Mouse (Mus musculus): ENCODE results near the gene Them7. TPM values are rescaled to one million over a fixed set of nuclear protein-coding genes. Genes with fewer than 3 reads are reported as not detected.

The Them7 gene
- polyA plus RNA-seq, 1 experiment from 2014 or later = 0.17 TPM

DNA sequence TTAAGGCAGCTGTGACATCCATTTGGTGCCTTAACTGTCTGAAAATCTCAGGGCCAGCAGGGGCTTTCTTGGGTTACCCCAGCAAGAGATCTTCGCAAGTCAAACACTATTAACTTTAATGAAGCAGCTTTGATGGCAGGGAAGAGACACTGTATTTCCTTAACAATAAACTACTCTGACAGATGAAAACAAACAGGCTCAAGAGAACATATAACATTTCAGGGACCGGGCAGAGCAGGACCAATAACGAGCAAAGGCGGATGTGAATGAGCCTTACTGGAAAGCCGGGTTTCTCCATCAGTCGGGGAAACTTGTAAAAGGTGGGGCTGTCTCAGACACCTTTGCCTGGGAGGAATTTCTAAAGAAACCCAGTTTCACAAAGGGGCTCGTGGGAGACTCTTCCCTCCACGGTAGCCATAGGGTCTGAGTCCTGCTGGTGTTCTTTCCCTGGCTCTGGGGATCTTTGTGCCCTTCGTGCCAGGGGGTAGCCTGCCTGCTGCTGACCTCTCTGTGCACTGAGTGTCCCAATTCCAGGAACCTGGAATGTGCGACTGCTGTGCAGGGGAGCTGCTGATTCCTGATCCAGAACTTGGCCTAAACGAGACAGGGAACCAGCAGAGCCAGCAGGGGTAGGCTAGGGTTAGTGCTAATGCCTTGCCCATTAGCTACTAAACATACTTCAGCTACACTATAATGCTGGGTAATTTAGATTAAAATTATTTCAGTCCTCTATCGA lies 11.4 kb downstream of the Them7 start:
- H3K9ac ChIP-seq = no peak overlapping the region
- no peaks in the 10 kb centered on the region for H3K36me3 ChIP-seq
- no peak for ATAC-seq (ENCODE audit: insufficient number of reproducible peaks, insufficient read depth, low FRiP score, low TSS enrichment)
- WGBS = 42% methylated on average over 12 of the region's 12 CpGs
- H3K27ac ChIP-seq = no peak overlapping the region
- H3K4me2 ChIP-seq (replicated peaks) = no peak overlapping the region
- H3K4me1 ChIP-seq = peaks cover 6% of the 10 kb centered on the region; the same call in 1 of the 2 replicates
- H3K4me3 ChIP-seq = no peak overlapping the region
- H3K27me3 ChIP-seq = peaks cover 5% of the 10 kb centered on the region; the same call in 1 of the 2 replicates
- H3K9me3 ChIP-seq = no peaks in the 10 kb centered on the region

DNA sequence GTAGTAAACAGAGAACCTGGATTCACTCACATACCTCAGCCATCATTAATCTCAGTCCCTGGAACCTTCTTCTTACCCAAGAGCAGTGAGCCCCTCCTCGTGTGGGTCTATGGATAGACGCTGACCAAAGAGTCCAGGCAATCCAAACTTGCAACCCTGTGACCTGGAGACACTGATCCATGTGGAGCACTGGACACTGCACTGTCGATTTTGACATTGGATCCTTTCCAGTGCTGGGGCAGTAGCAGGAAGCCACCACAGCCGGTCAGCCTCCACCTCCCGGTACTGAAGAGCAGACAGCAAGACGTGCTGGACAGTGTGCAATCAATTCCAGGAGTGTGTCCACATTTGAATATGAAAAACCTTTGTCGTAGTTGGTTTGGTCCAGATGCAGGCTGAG lies 13.3 kb downstream of the Them7 start:
- no peak overlapping the region for H3K9ac ChIP-seq
- H3K4me1 ChIP-seq = peaks cover 6% of the 10 kb centered on the region; the same call in 1 of the 2 replicates
- H3K27me3 ChIP-seq = no peaks in the 10 kb centered on the region
- H3K4me2 ChIP-seq (replicated peaks) = no peak overlapping the region
- no peak overlapping the region for H3K27ac ChIP-seq
- no peaks in the 10 kb centered on the region for H3K9me3 ChIP-seq
- H3K4me3 ChIP-seq = no peak overlapping the region
- ATAC-seq (ENCODE audit: insufficient number of reproducible peaks, insufficient read depth, low FRiP score, low TSS enrichment) = no peak
- H3K36me3 ChIP-seq = no peaks in the 10 kb centered on the region
- WGBS = 58% methylated on average over 7 of the region's 7 CpGs

DNA sequence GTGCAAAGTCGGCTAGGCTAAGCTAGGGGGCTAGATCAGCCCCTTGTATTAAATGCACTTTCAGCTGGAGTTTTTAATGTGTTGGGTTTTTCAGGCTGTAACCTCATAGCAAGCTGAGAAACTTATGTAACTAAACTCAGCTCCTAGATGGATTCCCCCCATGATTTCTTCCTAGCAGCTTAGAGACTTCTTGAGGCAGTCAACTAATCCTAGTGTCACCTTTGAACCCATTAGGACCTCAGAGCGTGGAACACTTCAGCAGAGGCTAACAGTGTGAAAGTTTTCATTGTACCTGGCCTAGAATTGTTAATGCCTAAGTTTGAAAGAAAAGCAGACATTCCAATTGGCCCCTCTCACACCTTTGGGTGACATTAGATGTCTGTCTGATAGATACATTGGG lies 13.7 kb downstream of the Them7 start:
- Histone ChIP-seq H3K9me3 (no peaks in the 10 kb centered on the region), H3K4me3 (no peak overlapping the region), H3K27ac (no peak overlapping the region), H3K4me1 (peaks cover 7% of the 10 kb centered on the region; the same call in 1 of the 2 replicates), H3K9ac (no peak overlapping the region), H3K4me2 (replicated peaks) (no peak overlapping the region), H3K36me3 (no peaks in the 10 kb centered on the region), H3K27me3 (no peaks in the 10 kb centered on the region)
- 62% methylated on average over 2 of the region's 2 CpGs for WGBS
- ATAC-seq (ENCODE audit: insufficient number of reproducible peaks, insufficient read depth, low FRiP score, low TSS enrichment) = no peak

DNA sequence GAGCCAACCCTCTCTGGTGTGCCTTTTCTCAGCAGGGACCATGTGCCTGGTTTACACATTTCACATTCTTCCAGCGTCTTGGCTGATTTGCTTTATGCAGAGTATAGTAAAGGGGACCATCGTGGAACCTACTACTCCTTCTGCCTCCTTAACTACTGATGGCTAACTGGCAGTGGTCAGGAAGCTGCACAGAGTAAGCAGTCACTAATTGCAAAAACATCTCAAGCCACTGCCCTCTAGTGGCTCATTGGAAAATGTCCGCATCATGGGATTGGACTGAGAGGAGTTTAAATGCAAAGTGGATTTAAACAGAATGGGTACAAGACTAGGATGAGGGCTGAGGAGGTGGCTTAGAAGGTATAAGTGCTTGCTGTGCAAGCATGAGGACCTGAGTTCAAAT lies 14.7 kb downstream of the Them7 start:
- Histone ChIP-seq H3K4me2 (replicated peaks) (no peak overlapping the region), H3K9ac (no peak overlapping the region), H3K4me1 (peaks cover 9% of the 10 kb centered on the region; the same call in 1 of the 2 replicates), H3K27me3 (no peaks in the 10 kb centered on the region), H3K27ac (no peak overlapping the region), H3K4me3 (no peak overlapping the region), H3K9me3 (no peaks in the 10 kb centered on the region), H3K36me3 (no peaks in the 10 kb centered on the region)
- ATAC-seq (ENCODE audit: insufficient number of reproducible peaks, insufficient read depth, low FRiP score, low TSS enrichment) = no peak; the same call in 1 of the 2 replicates
- WGBS = 22% methylated on average over 3 of the region's 3 CpGs

DNA sequence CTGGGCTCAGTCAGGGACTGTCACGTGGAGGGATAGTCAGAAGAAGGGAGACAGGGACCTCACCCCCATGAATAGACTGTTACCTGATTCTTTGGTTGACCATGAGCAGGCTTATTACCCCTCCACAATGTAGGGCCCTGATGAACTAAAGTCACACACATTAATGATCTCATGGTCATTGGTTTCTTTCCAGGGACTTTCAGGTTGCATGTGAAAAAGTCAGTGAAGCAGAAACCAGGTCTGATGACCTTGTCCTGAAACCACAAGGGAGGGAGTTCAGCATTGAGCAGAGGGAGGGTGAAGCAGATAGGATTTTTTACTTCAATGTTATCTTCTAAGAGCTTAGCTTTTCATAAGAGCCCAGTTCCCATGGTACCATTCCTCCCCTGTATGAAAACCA lies 16.5 kb downstream of the Them7 start:
- Histone ChIP-seq H3K27ac (no peak overlapping the region), H3K4me1 (peaks cover 9% of the 10 kb centered on the region; the same call in 1 of the 2 replicates), H3K4me3 (no peak overlapping the region), H3K27me3 (no peaks in the 10 kb centered on the region), H3K36me3 (no peaks in the 10 kb centered on the region), H3K9me3 (no peaks in the 10 kb centered on the region), H3K4me2 (replicated peaks) (no peak overlapping the region), H3K9ac (no peak overlapping the region)
- no peak for ATAC-seq (ENCODE audit: insufficient number of reproducible peaks, insufficient read depth, low FRiP score, low TSS enrichment)
- 62% methylated on average over 1 of the region's 1 CpGs for WGBS

DNA sequence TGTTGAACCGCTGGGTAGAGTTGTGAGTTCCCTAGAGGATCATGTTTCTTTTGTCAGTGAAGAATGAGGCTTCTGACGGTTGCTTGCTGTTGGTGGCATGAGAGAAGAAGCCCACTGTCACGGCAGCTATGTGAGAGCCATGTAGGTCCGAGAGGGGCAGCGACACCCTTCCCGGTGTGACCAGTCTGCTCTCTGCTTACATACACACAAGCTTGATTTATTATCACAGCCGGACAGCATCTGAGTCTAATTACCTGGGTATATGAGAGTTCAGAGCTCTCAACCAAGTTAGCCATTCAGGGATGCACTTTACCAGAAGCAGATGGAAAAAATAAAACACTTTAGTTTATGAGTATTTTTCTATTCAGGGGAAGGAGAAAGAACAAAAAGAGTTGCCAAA lies 18.8 kb downstream of the Them7 start:
- Histone ChIP-seq H3K9ac (no peak overlapping the region), H3K4me1 (0 out of 2 replicates have a peak, but pooled peaks cover 2% of the 10 kb centered on the region), H3K9me3 (no peaks in the 10 kb centered on the region), H3K4me3 (no peak overlapping the region), H3K36me3 (no peaks in the 10 kb centered on the region), H3K27ac (no peak overlapping the region), H3K4me2 (replicated peaks) (no peak overlapping the region), H3K27me3 (no peaks in the 10 kb centered on the region)
- WGBS = 35% methylated on average over 7 of the region's 7 CpGs
- no peak for ATAC-seq (ENCODE audit: insufficient number of reproducible peaks, insufficient read depth, low FRiP score, low TSS enrichment)

DNA sequence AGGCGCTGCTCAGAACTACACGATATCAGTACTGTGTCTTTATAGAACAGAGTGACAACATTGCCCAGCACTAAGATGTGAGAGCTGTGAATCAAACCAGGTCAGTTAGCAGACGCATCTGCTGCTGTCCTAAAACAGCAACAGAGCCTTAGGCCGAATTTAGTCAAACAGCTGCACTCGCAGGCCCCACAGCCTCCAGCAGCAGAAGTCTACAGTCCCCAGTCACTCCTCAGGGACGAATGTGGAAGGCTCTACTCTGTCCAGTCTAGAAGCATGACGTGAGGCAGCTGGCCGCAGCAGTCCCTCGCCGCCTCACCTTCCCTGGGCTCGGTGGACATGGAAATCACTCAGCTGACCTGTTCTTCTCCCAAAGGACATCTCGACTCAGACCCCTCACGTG lies 20.6 kb downstream of the Them7 start:
- H3K4me2 ChIP-seq (replicated peaks) = no peak overlapping the region
- H3K4me3 ChIP-seq = no peak overlapping the region
- H3K27me3 ChIP-seq = no peaks in the 10 kb centered on the region
- no peaks in the 10 kb centered on the region for H3K9me3 ChIP-seq
- 0 out of 2 replicates have a peak, but pooled peaks cover 2% of the 10 kb centered on the region for H3K4me1 ChIP-seq
- 59% methylated on average over 13 of the region's 13 CpGs for WGBS
- H3K36me3 ChIP-seq = no peaks in the 10 kb centered on the region
- 0 out of 2 replicates have a peak, but pooled peaks have one; percentile 47 for ATAC-seq (ENCODE audit: insufficient number of reproducible peaks, insufficient read depth, low FRiP score, low TSS enrichment)
- H3K27ac ChIP-seq = no peak overlapping the region
- H3K9ac ChIP-seq = no peak overlapping the region

DNA sequence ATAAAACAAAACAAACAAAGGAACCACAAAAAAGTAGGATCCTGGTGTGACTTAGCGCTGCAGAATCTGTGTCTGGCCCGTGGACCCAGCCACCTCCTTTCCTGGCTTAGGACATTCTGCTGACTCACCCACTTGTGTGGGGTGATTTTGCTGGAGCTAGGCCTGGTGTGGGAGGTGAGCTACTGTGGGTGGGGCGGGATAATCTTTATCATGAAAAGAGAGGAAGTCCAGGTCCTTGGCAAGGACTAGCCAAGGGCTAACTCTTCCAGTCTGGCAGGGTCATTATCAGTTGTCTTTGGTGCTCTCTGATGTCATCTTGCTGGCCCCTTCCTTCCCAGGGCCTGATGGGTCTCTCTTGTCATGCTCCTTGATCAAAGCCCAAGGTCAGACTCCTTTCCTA lies 27.9 kb downstream of the Them7 start:
- no peaks in the 10 kb centered on the region for H3K4me1 ChIP-seq
- no peaks in the 10 kb centered on the region for H3K27me3 ChIP-seq
- H3K9ac ChIP-seq = no peak overlapping the region
- no peak overlapping the region for H3K4me3 ChIP-seq
- 81% methylated on average over 3 of the region's 3 CpGs for WGBS
- H3K9me3 ChIP-seq = no peaks in the 10 kb centered on the region
- H3K27ac ChIP-seq = no peak overlapping the region
- H3K36me3 ChIP-seq = no peaks in the 10 kb centered on the region
- no peak for ATAC-seq (ENCODE audit: insufficient number of reproducible peaks, insufficient read depth, low FRiP score, low TSS enrichment)
- no peak overlapping the region for H3K4me2 ChIP-seq (replicated peaks)

DNA sequence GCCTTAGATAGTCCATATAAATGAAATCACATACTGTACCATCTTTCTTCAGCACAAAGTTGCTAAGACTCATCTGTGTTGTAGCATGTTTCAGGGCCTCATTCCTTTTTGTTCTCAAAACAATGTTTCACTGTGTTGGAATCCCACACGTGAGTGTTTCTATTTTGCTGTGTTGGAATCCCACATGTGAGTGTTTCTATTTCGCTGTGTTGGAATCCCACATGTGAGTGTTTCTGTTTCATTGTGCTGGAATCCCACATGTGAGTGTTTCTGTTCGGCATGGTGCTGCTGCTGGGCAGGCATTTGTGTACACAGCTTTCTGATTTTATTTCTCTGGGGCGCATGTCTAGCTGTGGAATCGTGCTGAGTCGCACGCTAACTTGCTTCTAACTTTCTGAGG lies 28.7 kb downstream of the Them7 start:
- H3K36me3 ChIP-seq = no peaks in the 10 kb centered on the region
- no peak overlapping the region for H3K27ac ChIP-seq
- ATAC-seq (ENCODE audit: insufficient number of reproducible peaks, insufficient read depth, low FRiP score, low TSS enrichment) = peak; percentile 93
- no peak overlapping the region for H3K4me2 ChIP-seq (replicated peaks)
- no peak overlapping the region for H3K9ac ChIP-seq
- no peaks in the 10 kb centered on the region for H3K9me3 ChIP-seq
- H3K4me3 ChIP-seq = no peak overlapping the region
- no peaks in the 10 kb centered on the region for H3K27me3 ChIP-seq
- 59% methylated on average over 7 of the region's 7 CpGs for WGBS
- H3K4me1 ChIP-seq = no peaks in the 10 kb centered on the region

DNA sequence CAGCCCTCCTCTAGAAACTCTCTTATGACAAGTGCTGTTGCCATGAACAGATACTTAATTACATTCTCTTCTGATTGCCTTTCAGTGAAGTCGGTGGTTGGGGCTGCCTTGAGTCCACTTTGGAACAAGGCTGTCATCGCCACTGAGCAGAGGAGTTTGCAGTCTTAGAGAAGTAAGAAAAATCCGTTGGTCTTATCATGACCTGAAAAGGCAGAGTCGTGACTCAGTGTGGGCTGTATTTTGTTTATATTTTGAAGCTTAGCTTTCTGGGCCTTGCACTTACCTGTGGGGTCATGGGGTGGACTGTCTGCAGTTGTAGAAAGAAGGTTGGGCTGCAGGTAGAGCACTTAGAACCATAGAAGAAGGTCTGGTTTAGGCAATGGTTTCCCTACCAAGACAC lies 31.3 kb downstream of the Them7 start:
- Histone ChIP-seq H3K4me3 (no peak overlapping the region), H3K4me2 (replicated peaks) (no peak overlapping the region), H3K4me1 (no peaks in the 10 kb centered on the region), H3K27me3 (no peaks in the 10 kb centered on the region; the same call in 1 of the 2 replicates), H3K9ac (no peak overlapping the region), H3K27ac (no peak overlapping the region), H3K9me3 (no peaks in the 10 kb centered on the region), H3K36me3 (no peaks in the 10 kb centered on the region)
- no peak for ATAC-seq (ENCODE audit: insufficient number of reproducible peaks, insufficient read depth, low FRiP score, low TSS enrichment)
- 57% methylated on average over 4 of the region's 4 CpGs for WGBS

DNA sequence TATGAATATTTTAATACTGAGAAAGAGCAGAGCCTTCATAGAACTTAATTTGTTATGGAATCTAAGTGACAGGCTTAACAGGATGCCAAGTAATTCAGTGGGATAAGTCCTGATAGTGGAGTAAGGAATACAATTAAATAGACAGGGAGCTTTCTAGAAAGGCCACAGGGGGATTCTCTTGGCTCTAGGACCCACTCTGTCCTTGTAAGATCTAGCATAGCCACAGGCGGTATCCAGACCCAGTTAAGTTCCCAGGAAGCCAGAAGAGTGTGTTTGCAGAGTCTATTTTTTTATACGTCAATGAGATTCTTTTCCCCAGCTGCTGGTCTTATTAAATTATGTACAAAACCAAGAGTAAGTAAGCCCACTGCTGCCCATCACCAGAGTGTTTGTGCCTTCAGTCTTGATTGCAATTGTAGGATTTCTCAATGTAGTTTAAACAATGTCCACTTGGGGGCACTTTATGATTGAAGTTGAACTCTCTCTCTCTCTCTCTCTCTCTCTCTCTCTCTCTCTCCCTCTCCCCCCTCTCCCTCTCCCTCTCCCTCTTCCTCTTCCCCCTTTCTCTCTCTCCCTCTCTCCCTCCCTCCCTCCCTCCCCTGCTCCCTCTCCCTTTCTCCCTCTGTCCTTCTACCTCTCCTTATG lies 32.4 kb downstream of the Them7 start:
- 55% methylated on average over 2 of the region's 2 CpGs for WGBS
- no peaks in the 10 kb centered on the region for H3K4me1 ChIP-seq
- H3K9me3 ChIP-seq = no peaks in the 10 kb centered on the region
- ATAC-seq (ENCODE audit: insufficient number of reproducible peaks, insufficient read depth, low FRiP score, low TSS enrichment) = no peak
- H3K27ac ChIP-seq = no peak overlapping the region
- H3K4me2 ChIP-seq (replicated peaks) = no peak overlapping the region
- no peaks in the 10 kb centered on the region; the same call in 1 of the 2 replicates for H3K27me3 ChIP-seq
- H3K9ac ChIP-seq = no peak overlapping the region
- H3K36me3 ChIP-seq = no peaks in the 10 kb centered on the region
- H3K4me3 ChIP-seq = no peak overlapping the region

DNA sequence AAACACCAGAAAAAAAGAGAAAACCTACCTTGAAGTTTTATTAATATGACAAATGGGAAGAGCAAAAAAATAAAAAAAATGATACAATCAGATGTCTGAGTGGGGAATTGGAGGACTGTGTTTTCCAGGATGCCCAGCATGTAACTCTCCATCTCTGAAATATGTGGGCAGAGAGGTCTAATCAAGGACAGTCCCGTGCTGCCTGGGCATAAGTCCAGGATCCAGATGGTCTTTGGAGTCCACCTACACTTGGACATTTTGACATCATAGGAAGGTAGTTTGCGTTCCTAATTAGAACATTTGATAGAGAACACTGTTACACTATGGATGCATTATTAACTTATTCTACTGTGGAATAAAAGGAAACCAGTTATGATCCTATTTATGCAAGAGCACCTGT lies 33.3 kb downstream of the Them7 start:
- 65% methylated on average over 2 of the region's 2 CpGs for WGBS
- Histone ChIP-seq H3K9me3 (no peaks in the 10 kb centered on the region), H3K4me1 (no peaks in the 10 kb centered on the region), H3K27ac (no peak overlapping the region), H3K4me2 (replicated peaks) (no peak overlapping the region), H3K9ac (no peak overlapping the region), H3K4me3 (no peak overlapping the region), H3K27me3 (no peaks in the 10 kb centered on the region; the same call in 1 of the 2 replicates), H3K36me3 (no peaks in the 10 kb centered on the region)
- ATAC-seq (ENCODE audit: insufficient number of reproducible peaks, insufficient read depth, low FRiP score, low TSS enrichment) = no peak

All from embryonic facial prominence, embryonic 12.5 days (tissue).